Mouse (Mus musculus) left cerebral cortex, postnatal 36 days (tissue): ENCODE measurements around the gene Nsl1. TPM values are rescaled to one million over a fixed set of nuclear protein-coding genes. Genes with fewer than 3 reads are reported as not detected.

Experiments
- DNase-seq, 2 experiments: peaks; one replicate each; pipeline ENCODE4 v3.0.0; 2021 to 2022; ENCODE audit warnings: low spot score in 2 of 2, mixed read lengths in 1 of 2
- intact Hi-C: fragments of 180-260 bp; cut with DNase I; formaldehyde crosslinking; loops from one replicate; pipeline ENCODE4 v1.15.1; 2025
- total RNA-seq, 2 experiments: library from RNA; stranded (reverse); gene quantifications; 2 replicates each; pipeline ENCODE4 v1.2.3; 2021

Nsl1 gene
- total RNA-seq, 2 experiments from 2014 or later, result 0.52 to 0.96 TPM

DNA sequence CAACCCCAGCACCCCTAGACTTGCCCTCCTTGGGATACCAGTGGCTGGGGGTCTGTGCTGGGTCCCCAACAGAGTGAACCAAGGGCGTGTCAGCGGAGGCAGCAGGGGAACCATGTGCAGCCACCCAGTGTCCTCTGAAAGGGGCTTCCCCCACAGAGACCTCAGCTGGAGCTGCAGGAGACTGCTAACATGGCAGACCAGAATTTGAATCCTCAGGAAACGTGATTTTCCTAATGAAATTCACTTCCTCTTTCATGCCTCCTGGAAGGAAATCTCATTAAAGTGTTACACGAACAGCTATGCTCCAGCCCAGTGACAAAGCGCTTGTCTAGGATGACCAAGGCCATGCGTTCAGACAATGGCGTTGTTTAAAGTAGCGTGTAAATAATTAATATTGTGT, 24.1 kb downstream of the Nsl1 start:
- DNase-seq, result no peak
- intact Hi-C loops, result no loop called here

DNA sequence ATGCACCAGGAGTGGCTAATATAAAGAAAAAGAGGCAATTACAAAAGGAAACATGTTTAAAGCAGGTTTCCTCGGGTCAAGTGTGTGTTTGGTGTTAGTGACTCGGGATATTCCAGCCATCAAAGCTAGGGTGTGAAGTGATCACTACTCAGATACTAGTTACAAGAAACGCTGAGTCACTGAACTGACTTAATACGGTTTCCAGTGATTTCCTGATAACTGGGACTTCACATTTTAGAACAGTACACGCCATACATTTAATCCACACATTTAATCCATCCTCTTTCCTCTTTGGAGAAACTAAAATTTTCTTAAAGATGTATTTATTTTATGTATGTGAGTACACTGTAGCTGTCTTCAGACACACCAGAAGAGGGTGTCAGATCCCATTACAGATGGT, 25.1 kb downstream of the Nsl1 start:
- DNase-seq, result no peak
- intact Hi-C loops, result no loop called here

DNA sequence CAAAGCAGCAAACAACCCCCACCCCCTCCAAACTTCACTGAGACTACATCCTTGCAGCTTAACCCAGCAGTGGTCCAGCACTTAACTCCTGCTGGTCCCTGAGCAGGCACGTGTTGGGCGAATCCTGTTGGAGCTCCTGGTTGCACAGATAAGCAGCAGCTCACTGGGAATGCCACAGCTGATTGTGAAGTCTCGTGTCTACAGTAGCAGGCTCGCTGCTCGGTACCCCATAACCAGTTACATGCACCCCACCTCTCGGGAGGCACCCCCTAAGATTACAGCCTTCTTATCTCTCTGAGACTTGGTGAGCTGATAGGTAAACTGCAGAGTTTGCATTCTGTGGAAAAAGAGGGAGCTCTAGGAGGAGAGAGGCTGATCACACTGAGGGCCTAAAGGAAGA, 26.5 kb downstream of the Nsl1 start:
- DNase-seq, result no peak
- intact Hi-C loops, result no loop called here

DNA sequence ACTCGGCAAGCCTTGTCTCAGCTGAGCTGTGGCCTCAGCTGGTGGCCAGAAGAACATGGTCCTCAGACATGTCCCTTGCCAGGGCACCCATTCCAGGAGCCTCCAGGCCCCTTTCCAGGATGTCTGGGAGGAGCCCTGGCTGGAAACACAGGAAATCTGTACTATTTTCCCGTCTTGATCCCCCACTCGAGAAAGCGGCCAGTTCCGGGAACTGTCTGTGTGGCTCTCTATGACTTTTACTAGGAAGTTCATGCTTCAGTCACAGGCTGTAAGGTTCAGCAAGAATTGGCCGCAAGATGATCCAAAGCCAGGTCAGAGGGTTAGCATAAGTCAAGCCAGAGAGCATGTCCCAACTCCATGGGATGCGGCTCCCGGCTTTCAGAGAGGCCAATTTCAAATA, 29.2 kb downstream of the Nsl1 start:
- DNase-seq, result no peak
- intact Hi-C loops, result loop anchor here (10.0 kb wide), 1 partner anchor 183 kb away; no protein-coding TSS in a partner anchor

DNA sequence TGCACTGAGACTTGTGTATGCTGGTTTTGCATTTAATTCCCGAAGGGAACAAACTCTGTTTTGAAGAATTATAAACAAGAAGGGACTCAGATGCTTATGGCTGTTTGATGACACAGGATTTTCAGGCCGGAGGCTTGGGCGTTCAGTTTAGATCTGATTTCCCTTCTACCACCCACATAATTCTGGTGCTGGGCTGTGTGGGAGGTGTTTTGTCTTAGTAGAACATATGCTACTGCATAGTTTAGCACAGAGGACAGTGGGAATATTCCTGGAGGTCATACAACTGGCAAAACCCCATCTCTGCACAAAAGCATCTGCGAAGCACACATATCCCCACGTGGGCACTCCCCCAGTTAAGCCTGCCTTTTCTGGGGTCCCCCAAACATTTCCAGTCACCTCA, 30.8 kb downstream of the Nsl1 start:
- DNase-seq, result peak; percentile 50 to 60
- intact Hi-C loops, result loop anchor here (10.0 kb wide), 1 partner anchor 181 kb away; no protein-coding TSS in a partner anchor

DNA sequence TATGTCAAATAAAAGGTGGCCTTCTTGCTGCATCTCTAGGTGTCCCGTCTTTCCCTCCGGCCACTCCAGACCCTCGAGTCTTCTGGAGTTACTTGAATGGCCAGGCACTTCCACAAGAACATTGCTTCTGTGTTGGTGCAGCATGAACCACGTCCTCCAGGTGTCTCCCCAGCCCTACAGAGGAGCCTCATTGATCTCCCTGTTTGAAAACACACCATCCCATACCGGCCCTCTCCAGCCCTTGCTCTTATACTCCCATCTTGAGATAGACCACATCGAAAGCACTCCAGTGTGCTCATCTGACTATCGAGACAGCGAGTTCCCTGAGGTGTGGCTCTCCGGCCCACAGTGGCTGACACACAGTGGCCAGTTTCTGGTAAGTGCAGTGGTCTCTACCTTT, 32.2 kb downstream of the Nsl1 start:
- no peak for DNase-seq
- intact Hi-C loops, result loop anchor here (5.0 to 10.0 kb wide), 2 partner anchors 77 to 180 kb away; no protein-coding TSS in a partner anchor

DNA sequence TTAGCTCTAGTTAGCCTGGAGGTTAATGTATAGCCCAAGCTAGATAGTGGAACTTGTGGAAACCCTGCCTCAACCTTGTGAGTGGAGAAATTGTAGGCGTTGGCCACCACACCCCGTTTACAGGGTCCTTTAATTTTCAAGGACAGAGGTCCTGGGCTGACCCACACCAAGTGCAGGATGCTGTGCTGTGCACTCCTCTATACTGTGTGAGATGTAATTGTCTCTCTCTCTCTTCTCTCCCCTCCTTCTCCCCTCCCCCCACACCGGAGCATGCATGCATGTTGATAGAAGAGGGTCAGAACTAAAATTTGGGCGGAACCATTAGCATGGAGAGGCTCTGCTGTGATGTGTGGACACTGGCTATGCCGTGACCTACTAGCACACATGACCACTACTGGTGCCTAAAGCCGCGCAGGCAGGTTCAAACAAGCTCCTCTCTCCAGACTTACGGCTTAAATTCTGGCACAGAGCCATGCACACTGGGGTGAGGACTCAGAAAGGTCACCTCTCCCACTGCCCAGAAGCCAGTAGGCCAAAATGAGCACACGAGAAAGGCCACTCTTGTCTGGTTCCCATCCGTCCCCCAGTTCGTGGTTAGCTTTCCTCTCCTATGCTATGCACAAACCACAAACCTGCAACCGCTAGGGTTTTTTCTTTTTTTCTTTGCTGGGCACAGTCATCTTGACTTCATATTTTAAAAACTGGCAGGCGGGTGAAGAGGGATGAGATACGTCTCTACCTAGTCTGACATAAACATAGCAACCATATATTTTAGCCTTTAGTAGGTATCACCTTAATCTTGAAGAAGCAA, 34.3 kb downstream of the Nsl1 start:
- DNase-seq, result no peak
- intact Hi-C loops, result loop anchor here (5.0 to 10.0 kb wide), 2 partner anchors 75 to 178 kb away; no protein-coding TSS in a partner anchor

DNA sequence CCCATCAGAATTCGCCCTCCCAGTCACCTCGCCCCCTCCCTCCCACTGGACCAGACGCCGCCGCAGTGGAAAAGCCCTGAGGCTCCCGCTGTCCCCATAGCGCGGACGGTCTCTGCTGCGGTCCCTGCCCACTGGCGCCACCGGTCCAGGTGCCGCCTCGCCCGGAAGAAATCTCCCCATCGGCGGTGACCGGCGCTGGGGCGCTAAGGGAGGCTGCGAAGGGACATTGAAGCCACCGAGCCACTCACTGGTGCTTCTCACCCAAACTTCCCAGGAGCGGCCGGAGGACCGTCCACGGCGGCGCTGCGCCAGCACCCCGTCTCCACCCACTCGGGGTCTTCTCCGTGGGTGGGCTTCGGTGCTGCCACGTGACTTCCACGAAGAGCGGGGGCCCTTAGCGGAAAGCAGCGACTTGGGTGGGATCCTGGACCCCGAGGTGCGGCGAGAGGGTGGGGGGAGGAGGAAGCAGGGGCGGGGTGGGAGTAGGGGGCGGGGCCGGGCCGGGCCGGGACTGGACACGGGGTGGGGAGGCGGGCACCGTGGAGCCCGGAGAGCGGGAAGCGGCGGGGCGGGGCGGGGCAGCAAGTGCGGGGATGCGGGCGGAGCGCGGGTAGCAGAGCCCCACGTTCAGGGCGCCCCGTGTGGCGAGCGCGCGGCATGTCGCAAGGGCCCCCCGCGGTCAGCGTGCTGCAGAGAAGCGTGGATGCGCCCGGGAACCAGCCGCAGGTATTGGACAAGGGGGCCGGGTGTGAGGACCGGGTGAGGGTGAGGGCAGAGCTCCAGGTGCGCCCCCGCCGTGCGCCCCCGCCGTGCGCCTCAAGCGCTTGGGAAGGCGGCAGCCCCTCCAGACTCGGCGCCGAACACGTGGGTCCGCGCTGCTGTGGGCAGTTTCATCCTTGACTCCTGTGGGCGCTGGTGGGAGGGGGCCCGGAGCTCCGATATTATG, 35.3 kb downstream of the Nsl1 start, which contains the start of gene Batf3:
Batf3 (plus strand) TSS at position 46 of the 946 bp plus-strand sequence.
- intact Hi-C loops, result loop anchor here (5.0 to 10.0 kb wide), 2 partner anchors 74 to 177 kb away; no protein-coding TSS in a partner anchor
- no peak for DNase-seq

DNA sequence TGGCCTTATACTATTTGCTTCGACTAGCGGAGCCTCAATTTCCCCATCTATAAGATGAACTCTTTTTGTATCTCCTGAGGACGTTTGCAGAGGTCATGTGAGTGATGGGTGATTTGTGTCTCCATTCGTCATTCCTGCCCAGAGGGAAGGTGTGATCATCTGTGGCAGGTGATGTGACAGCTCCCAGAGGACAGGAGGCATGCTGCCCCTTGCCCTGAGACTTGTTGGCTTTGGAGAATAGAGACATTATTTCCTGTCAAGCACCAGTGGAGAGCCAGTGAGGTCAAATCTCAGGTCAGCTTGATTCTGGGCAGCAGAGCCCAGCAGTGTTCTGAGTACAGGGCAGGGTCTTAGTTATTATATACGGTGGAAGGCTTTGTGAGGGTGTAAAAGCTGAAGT, 36.3 kb downstream of the Nsl1 start:
- intact Hi-C loops, result loop anchor here (5.0 to 10.0 kb wide), 2 partner anchors 73 to 176 kb away; no protein-coding TSS in a partner anchor
- DNase-seq, result no peak

DNA sequence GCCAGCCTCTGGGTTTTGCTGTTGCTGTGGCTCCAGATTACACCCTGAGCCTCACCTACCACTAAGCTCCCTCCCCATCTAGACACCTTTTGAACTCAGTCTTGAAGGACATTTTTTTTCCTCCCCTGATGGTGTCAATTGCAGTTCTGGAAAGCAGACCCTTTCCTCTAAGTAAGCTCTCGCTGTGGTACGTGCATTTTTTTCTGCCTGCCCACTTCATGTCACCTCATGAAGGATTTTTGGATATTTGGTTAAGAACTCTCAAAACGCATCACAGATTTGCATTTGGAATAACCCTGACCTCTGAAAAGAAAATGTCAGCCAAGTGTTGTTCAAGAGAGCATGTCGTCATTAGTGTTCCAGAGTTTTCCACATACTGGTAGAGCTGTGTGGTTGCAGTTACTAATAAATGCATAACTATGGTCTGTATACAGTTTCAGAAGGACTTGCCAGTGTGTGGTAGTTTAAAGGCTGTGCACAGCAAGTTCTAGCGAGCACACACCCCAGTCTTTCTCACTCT, 37.0 kb downstream of the Nsl1 start:
- no peak for DNase-seq
- intact Hi-C loops, result loop anchor here (5.0 to 10.0 kb wide), 2 partner anchors 72 to 175 kb away; no protein-coding TSS in a partner anchor

DNA sequence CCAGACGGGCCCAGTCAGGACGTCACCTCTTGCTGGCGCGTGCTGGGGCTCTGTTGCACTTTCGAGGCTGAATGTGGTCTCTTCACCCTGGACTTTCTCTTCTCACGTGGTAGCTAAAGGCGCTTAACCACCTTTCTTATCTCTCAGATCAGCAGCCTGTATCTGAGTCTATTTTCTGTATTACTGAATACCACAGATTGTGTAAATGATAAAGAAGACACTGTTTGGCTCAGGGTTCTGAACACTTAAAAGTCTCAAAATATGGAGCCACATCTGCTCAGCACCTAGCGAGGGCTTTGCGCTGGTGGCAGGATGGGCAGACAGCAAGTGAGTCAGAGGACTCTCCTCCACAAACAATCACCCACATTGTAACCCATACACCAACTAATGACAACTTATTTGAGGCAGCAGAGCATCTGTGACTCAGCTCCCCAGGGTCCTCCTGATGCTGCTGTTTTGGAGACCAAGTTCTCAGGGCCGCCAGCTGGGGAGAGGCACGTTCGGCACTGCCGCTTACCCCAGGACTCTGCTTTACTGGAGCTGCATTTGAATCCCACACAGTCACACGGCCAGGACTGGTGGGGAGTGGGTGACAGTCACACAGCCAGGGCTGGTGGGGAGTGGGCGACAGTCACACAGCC, 40.0 kb downstream of the Nsl1 start:
- no peak for DNase-seq
- intact Hi-C loops, result no loop called here

DNA sequence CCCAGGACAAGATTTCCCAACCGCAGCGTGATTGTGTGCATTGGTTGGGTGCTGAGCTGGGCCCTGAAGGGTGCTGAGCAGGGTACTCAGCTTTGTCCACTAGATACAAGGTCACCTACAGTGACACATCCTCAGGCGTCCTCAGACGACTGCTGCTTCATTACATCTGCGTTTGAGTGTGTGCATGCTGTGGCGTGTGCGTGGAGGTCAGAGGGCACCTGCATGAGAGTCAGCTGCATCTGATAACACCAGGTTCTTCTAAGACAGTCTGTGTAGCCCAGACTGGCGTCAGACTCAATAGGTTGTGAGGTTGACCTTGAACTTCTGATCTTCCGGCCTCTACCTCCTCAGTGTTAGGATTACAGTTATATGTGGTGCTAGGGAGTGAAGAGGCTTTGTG, 42.4 kb downstream of the Nsl1 start:
- no peak for DNase-seq
- intact Hi-C loops, result no loop called here

DNA sequence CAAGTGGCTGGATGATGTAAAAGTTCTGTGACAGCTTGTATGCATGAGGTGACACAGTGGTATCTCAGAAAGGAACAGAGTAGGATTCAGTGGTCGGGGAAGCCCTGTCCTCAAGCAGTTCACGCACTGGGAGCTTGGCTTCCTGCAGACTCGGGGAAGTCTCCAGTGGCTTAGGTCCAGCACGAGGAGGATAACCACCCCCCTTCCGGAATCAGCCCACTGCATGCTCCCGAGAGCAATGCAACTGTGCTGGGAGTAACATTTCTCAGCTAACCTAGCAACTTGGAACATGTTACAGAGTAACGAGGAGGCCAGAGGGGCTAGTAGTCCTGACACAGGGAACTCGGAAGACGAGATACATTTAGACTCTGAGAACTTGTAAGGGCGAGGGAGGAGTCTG, 44.5 kb downstream of the Nsl1 start:
- no peak for DNase-seq
- intact Hi-C loops, result no loop called here

DNA sequence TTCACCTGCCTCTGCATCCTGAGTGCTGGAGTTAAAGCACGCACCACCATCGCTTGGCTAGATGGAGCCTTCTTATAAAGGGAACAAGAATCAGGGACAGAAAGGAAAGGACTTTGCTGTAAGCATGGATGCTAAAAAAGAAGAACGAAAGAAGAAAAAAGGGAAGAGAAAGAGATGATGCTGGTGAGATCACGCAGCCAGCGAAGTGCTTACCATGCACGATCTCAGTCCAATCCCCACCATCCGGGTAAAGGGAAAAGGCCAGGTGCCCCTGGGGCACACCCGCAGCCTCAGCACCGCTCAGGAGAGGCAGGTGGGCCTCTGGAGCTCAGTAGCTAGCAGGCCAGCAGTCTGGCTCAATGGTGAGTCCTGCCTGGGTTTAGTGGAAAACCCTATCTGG, 47.1 kb downstream of the Nsl1 start:
- DNase-seq, result no peak
- intact Hi-C loops, result no loop called here

DNA sequence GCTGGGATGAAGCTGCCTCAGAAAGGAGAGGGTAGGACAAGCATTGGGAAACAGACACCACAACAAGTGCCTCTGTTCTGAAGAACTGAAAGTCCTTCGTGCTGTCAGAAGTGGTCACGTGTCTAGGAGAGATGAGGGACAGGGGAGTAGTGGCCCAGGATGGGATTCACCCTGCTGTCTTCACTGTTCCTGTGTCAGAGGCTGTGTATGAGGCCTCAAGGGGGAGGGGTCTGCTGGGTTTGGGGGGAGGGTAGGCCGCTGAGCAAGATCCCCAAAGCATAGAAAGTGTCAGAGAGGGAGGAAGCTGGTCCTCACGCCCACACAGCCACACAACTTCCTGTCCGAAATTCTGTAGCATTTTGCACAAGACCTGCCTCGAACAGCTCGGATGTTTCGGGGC, 48.3 kb downstream of the Nsl1 start:
- intact Hi-C loops, result no loop called here
- DNase-seq, result no peak

DNA sequence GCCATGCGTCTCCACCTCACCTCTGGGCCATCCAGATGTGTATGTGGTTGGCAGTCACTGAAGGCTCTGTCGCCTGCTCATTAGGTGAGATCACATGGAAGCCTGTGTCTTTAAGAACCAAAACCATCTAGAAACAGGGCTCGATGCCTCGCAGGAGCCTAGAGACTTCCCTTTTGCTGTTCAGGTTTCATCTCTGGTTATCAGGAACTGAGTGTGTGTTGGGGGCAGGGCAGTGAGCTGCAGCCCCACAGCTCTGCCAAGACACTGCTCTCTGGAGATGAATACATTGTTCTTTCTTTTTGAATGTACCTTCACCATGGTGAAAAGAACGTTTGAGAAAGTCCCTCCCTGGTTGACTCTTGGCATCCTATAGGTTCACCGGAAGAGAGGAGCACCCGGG, 52.1 kb downstream of the Nsl1 start:
- no peak for DNase-seq
- intact Hi-C loops, result no loop called here

DNA sequence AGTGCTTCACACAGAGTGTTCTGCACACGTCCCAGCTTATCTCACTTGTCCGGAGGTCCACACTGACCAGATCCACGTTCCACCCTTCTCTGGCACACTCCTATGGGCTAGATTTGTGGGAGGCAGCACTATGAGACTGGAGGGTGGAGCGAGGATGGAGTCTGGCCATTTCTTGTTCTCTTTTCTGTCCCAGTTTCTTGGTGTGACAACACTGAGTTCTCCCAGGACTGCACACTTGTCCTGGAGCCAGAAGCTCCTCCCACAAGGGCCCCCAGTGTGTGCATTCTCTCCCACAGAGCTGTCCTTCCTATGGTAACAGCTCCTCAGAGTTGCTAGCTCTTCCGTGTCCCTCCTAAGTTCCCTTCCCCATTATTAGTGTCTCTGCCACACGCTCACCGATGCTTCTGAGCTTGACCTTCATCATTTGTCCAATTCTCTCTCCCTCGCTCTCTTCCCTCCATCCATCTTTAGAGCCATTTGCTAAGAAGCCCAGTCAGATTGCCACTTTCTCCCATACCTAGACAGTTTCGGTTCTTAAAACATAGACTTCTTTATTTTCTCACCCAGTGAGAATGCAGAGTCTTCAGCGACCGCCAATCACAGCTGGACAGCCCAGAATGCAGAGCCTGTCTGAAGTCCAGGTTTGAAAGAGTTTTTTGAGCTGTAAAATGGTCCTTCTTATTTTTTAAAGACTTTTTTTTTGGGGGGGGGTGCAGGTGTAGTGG, 52.9 kb downstream of the Nsl1 start:
- DNase-seq, result no peak
- intact Hi-C loops, result no loop called here

DNA sequence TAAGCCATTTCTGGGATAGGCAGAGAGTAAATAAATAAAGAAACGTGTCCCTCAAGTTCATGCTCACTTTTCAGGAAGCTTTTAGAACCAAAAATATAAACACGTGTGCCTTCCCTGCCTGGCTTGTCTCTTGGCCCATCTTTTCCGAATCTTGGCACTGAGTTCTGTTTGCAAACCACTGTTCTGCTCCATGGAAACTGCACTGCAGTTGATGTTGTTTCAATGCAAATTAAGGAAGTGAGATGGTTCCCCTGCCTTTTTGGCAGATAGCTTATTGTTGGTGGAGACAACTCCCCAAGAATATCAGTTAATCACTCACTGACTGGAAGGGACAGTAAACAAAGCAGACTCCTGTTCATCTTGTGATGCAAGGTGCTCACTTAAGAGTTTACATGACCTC, 59.9 kb downstream of the Nsl1 start:
- no peak for DNase-seq
- intact Hi-C loops, result no loop called here

DNA sequence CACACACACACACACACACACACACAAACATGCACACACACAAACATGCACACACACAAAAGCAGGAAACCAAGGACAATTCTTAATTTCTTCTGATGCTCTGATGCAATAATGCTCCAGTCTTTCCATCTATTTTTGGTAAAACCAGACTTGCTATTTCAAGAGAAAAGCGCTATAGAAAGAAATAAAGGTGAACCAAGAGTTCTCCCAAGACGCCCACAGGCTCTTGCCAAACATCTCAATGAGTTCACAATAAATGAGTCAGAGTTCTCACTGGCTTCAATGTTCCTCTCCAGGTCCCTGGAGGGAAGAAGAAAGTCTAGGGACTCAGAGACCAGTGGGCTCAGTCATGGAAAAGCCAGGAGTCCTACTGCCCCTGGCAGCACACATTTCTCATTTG, 60.9 kb downstream of the Nsl1 start:
- DNase-seq, result no peak
- intact Hi-C loops, result no loop called here
